Mouse (Mus musculus) limb, embryonic 14.5 days (tissue): Measurements from ENCODE around the gene Zglp1. TPM values are rescaled to one million over a fixed set of nuclear protein-coding genes. Genes with fewer than 3 reads are reported as not detected.
A peak's percentile ranks its signal among the peaks of the same experiment; 100 is the strongest.

Experiments
- ATAC-seq: fragments of 200-750 bp; cut with Nextera tagmentation; 2 replicates; pipeline ENCODE4 v1.8.0; 2017; ENCODE audit warnings: low read depth, moderate number of reproducible peaks, moderate TSS enrichment; ENCODE audit not compliant: low FRiP score
- DNase-seq: peaks from one replicate; pipeline ENCODE4 v3.0.0-alpha.2; 2015; ENCODE audit warnings: low spot score
- H3K27ac ChIP-seq: fragments of 300-500 bp; sonication (generic); replicated peaks from 2 replicates; pipeline ENCODE4 v1.5.1; 2014; ENCODE audit warnings: low read depth, mild to moderate bottlenecking, low read length, moderate library complexity, mixed read lengths
- H3K27me3 ChIP-seq: fragments of 300-500 bp; sonication (generic); 2 replicates; pipeline ENCODE4 v1.6.1; 2014; ENCODE audit warnings: low read length, mixed read lengths; ENCODE audit not compliant: control insufficient read depth, insufficient read depth
- H3K36me3 ChIP-seq: fragments of 300-500 bp; sonication (generic); 2 replicates; pipeline ENCODE4 v1.6.1; 2014; ENCODE audit warnings: mild to moderate bottlenecking, low read length, moderate library complexity, mixed read lengths; ENCODE audit not compliant: control insufficient read depth, insufficient read depth
- H3K4me1 ChIP-seq: fragments of 300-500 bp; sonication (generic); 2 replicates; pipeline ENCODE4 v1.6.1; 2014; ENCODE audit warnings: antibody characterized with exemption, low read length, mixed read lengths; ENCODE audit not compliant: control insufficient read depth, insufficient read depth
- H3K4me2 ChIP-seq: fragments of 300-500 bp; sonication (generic); replicated peaks from 2 replicates; pipeline ENCODE4 v1.6.1; 2014; ENCODE audit warnings: low read depth, mild to moderate bottlenecking, low read length, moderate library complexity; ENCODE audit not compliant: severe bottlenecking
- H3K4me3 ChIP-seq: fragments of 300-500 bp; sonication (generic); replicated peaks from 2 replicates; pipeline ENCODE4 v1.5.1; 2014; ENCODE audit warnings: low read length
- H3K9ac ChIP-seq: fragments of 300-500 bp; sonication (generic); 2 replicates; pipeline ENCODE4 v1.6.1; 2014; ENCODE audit warnings: mild to moderate bottlenecking, low read depth, low read length, moderate library complexity; ENCODE audit not compliant: severe bottlenecking
- H3K9me3 ChIP-seq: fragments of 300-500 bp; sonication (generic); 2 replicates; pipeline ENCODE4 v1.6.1; 2016; ENCODE audit warnings: low read length; ENCODE audit not compliant: control insufficient read depth
- POLR2A ChIP-seq: fragments of 200-500 bp; IDR thresholded peaks from 2 replicates; pipeline ENCODE4 v1.8.0; 2012; ENCODE audit warnings: inconsistent platforms, mild to moderate bottlenecking, moderate library complexity, borderline replicate concordance; ENCODE audit not compliant: insufficient read depth, insufficient read length; ENCODE audit errors: extremely low read depth
- WGBS: fragments of 180-500 bp; shearing (Covaris S2); extraction: QIAGEN DNeasy Blood & Tissue Kit; methylation state at CpG from one replicate; pipeline ENCODE4 v1.1.7; 2014; 5-methylcytosine and 5-hydroxymethylcytosine counted together
- polyA plus RNA-seq, 2 experiments: library from polyadenylated mRNA; depleted of rRNA in 1 of 2; stranded (reverse) in 1 of 2; unstranded in 1 of 2; fragments of >200 nt; fragmentation: Nextera tagmentation in 1 of 2; extraction: Ambion mirVana in 1 of 2; gene quantifications; 2 replicates each; pipeline versions ENCODE4 v1.2.1 to v1.2.3; 2012 to 2014

The Zglp1 gene
- polyA plus RNA-seq, 2 experiments = 1.4 TPM; not detected in 1

DNA sequence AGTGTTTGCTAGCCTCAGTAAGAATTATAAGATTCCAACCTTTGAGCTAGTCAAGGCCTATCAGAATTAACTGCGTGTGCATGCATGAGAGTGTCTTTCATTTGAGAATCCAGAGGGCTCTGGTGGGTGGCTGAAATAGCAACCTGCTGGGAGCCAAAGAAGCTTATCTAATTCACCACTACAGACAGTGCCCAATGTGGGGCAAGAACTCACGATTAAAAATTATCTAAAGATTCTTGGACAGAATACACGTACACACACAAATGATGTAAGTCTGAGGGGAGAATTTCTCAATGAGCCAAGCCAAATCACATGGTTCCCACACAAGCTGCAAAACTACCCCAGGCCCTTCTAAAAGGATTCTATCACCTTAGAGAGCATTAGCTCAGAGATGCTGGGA lies 16.4 kb upstream of the Zglp1 start:
- no peaks in the 10 kb centered on the region for H3K4me1 ChIP-seq
- H3K9ac ChIP-seq = no peak overlapping the region
- H3K4me3 ChIP-seq = no peak overlapping the region
- no peaks in the 10 kb centered on the region for H3K27me3 ChIP-seq
- no peak for TF ChIP-seq POLR2A
- no peak overlapping the region for H3K27ac ChIP-seq
- DNase-seq (no peak), ATAC-seq (no peak)
- H3K36me3 ChIP-seq = peaks cover 97% of the 10 kb centered on the region
- WGBS = 94% methylated on average over 3 of the region's 3 CpGs
- no peaks in the 10 kb centered on the region for H3K9me3 ChIP-seq
- no peak overlapping the region for H3K4me2 ChIP-seq

- H3K27ac ChIP-seq = no peak overlapping the region
- H3K36me3 ChIP-seq = peaks cover 95% of the 10 kb centered on the region
- WGBS = 93% methylated on average over 8 of the region's 9 CpGs
- H3K9ac ChIP-seq = no peak overlapping the region
- DNase-seq (no peak), ATAC-seq (no peak)
- H3K27me3 ChIP-seq = no peaks in the 10 kb centered on the region
- H3K4me3 ChIP-seq = no peak overlapping the region
- no peaks in the 10 kb centered on the region for H3K9me3 ChIP-seq
- no peak overlapping the region for H3K4me2 ChIP-seq
- no peak for TF ChIP-seq POLR2A
- H3K4me1 ChIP-seq = no peaks in the 10 kb centered on the region
Observed at GRCm38 (mm10) chr9:21081127-21081526, 14.2 kb upstream of the Zglp1 start.

GRCm38 (mm10) chr9:21075625-21076024 lies 8.7 kb upstream of the Zglp1 start:
- Histone ChIP-seq H3K27ac (no peak overlapping the region), H3K36me3 (peaks cover 72% of the 10 kb centered on the region), H3K4me2 (no peak overlapping the region), H3K4me3 (no peak overlapping the region), H3K27me3 (no peaks in the 10 kb centered on the region), H3K9ac (no peak overlapping the region), H3K4me1 (0 out of 2 replicates have a peak, but pooled peaks cover 6% of the 10 kb centered on the region), H3K9me3 (no peaks in the 10 kb centered on the region)
- DNase-seq = no peak
- TF ChIP-seq POLR2A = no peak
- 88% methylated on average over 3 of the region's 3 CpGs for WGBS
- ATAC-seq = no peak

DNA sequence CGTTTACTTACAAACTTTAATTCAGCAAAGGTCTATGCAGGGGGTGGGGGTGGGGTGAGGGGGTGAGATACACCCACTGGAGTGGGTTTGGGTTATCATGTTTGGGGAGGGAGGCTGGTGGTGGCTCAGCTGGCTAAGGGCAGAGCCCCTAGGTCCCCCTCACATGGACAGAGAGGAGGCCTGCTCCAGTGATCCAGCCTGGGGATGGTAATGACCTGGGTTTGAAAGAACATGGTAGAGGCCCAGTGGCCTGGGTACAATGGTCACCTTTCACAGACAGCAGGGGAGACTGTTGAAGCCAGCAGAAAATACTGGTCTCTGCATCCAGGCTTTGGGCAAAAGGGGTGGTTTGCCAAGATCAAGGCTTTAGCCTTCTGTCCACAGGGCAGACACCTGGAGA lies 7.3 kb upstream of the Zglp1 start:
- H3K4me2 ChIP-seq = no peak overlapping the region
- no peak overlapping the region for H3K9ac ChIP-seq
- H3K27me3 ChIP-seq = no peaks in the 10 kb centered on the region
- 0 out of 2 replicates have a peak, but pooled peaks cover 6% of the 10 kb centered on the region for H3K4me1 ChIP-seq
- TF ChIP-seq POLR2A = no peak
- H3K9me3 ChIP-seq = no peaks in the 10 kb centered on the region
- DNase-seq (no peak), ATAC-seq (no peak)
- WGBS = 84% methylated on average over 1 of the region's 1 CpGs
- H3K4me3 ChIP-seq = no peak overlapping the region; the same call in 1 of the 2 replicates
- no peak overlapping the region for H3K27ac ChIP-seq
- peaks cover 64% of the 10 kb centered on the region for H3K36me3 ChIP-seq

DNA sequence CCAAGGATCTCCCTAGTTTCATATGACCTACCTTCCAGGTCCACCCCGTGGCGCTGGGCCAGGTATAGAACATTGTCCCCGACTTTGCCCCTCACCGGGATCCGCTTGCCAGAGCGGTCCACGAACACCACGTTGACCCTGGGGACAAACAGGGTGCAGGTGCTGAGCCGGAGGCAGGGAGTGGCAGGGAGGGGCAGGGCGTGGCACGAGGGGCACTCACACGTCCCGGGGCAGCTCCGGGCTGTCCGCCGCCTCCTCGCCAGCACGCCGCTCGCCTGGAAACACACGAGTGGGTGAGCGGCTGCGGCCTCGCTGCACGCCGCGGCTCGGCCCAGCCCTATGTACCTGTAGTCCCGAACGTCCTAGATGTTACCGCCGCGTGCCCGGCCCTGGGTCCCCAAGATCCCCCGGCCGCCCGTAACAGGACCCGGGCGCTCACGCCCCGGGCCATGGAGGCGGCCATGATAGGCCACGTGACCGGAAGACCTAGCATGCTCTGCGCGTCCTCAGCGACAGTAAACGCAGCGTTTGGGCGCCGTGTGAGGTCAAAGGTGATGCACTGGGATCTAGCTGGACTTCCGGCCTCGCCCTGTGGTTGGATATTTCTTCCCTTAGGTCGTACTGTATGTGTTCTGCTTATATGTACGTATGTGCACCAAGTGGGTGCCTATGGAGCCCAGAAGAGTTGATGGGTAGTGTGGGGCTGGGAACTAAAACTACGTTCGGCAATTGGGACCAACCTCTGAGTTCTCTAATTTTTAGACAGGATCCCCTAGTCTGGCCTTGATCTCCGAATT lies 6.3 kb upstream of the Zglp1 start, which contains the start of the genes Gm49373 and Fdx1l:
Gm49373 (minus strand) TSS at position 53 of the 797 bp plus-strand sequence.
Fdx1l (minus strand) TSS at position 571 of the 797 bp plus-strand sequence.
- ATAC-seq (peak; percentile 93), DNase-seq (peak; percentile 90)
- peak within 1 kb of the TSS; percentile 87 for H3K9ac ChIP-seq
- no peaks in the 10 kb centered on the region for H3K9me3 ChIP-seq
- peak within 1 kb of the TSS; percentile 6 for H3K27ac ChIP-seq
- 0 out of 2 replicates have a peak, but pooled peaks have one; percentile 34 for TF ChIP-seq POLR2A
- peaks cover 54% of the 10 kb centered on the region for H3K36me3 ChIP-seq
- H3K4me2 ChIP-seq = peak within 1 kb of the TSS; percentile 84
- WGBS = 2% methylated on average over 58 of the region's 58 CpGs
- no peaks in the 10 kb centered on the region for H3K27me3 ChIP-seq
- H3K4me1 ChIP-seq = 0 out of 2 replicates have a peak, but pooled peaks cover 6% of the 10 kb centered on the region
- peak within 1 kb of the TSS; percentile 89 for H3K4me3 ChIP-seq
